Mouse (Mus musculus) bone marrow, adult 2 months (tissue): ENCODE measurements at regions not wholly inside any gene's neighbourhood (a gene's known extent, or its start where the extent isn't known, plus 50 kb on each side); places are given as distances from the start of the nearest gene placed in this dataset.

Experiments used
- H3K27ac ChIP-seq: fragments of 200-500 bp; 2 replicates; pipeline ENCODE4 v1.5.1; 2012; ENCODE audit warnings: low read depth, mild to moderate bottlenecking, control low read depth, inconsistent platforms, low read length; ENCODE audit not compliant: control insufficient read depth, poor library complexity, insufficient read depth
- H3K4me1 ChIP-seq: fragments of 200-500 bp; 2 replicates; pipeline ENCODE4 v1.6.1; 2011; ENCODE audit warnings: low read length; ENCODE audit not compliant: control insufficient read depth, insufficient read depth
- H3K4me3 ChIP-seq: fragments of 200-500 bp; replicated peaks from 2 replicates; pipeline ENCODE3; 2011; ENCODE audit warnings: mild to moderate bottlenecking, low read depth, low read length, control low read depth; ENCODE audit not compliant: control insufficient read depth
- CTCF ChIP-seq: fragments of 200-500 bp; IDR thresholded peaks from 2 replicates; pipeline ENCODE4 v1.5.1; 2011; ENCODE audit warnings: low read length, control low read depth; ENCODE audit not compliant: control insufficient read depth, insufficient read depth
- POLR2A ChIP-seq: fragments of 200-500 bp; IDR thresholded peaks from 2 replicates; pipeline ENCODE4 v1.6.1; 2011; ENCODE audit warnings: low read depth, mild to moderate bottlenecking, control low read depth, low read length, borderline replicate concordance; ENCODE audit not compliant: control insufficient read depth
- WGBS: fragments of 180-500 bp; shearing (Covaris S2); methylation state at CpG from one replicate; pipeline ENCODE4 v1.1.7; 2018; 5-methylcytosine and 5-hydroxymethylcytosine counted together

DNA sequence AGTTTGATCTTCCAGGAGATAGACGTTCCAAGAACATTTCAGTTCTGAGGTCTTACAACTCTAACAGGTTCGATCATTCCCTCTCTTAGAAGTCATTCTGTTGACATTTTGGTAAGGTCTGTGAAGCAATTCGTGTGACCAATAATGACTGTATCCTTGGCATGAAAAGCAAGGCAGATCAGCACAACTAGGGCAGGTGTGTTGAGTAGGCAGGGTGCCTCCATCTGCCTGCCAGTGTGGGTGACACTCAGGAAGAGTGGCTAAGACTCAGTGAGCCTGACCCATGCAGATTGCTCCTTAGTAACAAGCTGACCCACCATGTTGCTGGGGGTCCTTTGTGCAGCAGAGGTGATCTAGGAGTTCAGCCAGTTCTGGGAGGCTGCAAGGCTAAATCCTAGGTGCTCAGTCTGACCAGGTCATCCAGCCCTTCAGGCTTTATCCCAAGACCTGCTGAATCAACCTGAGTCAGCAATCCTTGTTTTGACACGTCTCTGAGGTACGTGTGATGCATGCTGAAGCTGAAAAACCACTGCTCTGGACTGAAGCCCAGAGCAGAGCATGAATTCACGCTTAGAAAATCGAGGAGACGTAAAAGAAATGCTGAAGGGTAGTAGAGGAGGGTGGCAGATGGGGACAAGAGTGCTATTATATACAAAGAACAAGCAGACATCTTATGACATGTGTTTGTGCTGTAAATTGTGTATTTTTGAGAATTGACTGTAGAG lies 234.6 kb downstream of the Gja1 start:
- no peaks in the 10 kb centered on the region for H3K4me1 ChIP-seq
- H3K27ac ChIP-seq = no peak overlapping the region
- no peak overlapping the region for H3K4me3 ChIP-seq
- WGBS = 56% methylated on average over 8 of the region's 8 CpGs
- TF ChIP-seq CTCF = no peak

DNA sequence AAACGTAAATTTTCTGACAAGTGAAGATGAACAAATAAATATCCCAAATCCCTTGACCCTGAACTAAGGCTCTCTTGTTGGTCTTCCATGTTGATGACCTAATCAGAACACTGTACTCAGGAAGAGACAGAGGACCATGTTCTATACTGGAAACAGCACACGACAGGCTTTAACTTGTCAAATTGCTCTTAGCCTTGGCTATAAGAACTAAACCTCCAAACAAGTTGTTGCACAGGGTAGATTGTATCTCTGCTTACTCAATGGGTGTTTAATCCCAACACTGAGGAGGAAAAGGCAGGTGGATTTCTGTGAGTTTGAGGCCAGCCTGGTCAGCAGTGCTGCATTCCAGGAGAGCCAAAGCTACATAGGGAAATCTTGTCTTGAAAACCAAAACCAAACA lies 265.5 kb downstream of the Gja1 start:
- Histone ChIP-seq H3K4me1 (no peaks in the 10 kb centered on the region), H3K27ac (no peak overlapping the region), H3K4me3 (no peak overlapping the region)
- TF ChIP-seq CTCF (no peak), POLR2A (no peak)
- WGBS = 82% methylated on average over 2 of the region's 2 CpGs

DNA sequence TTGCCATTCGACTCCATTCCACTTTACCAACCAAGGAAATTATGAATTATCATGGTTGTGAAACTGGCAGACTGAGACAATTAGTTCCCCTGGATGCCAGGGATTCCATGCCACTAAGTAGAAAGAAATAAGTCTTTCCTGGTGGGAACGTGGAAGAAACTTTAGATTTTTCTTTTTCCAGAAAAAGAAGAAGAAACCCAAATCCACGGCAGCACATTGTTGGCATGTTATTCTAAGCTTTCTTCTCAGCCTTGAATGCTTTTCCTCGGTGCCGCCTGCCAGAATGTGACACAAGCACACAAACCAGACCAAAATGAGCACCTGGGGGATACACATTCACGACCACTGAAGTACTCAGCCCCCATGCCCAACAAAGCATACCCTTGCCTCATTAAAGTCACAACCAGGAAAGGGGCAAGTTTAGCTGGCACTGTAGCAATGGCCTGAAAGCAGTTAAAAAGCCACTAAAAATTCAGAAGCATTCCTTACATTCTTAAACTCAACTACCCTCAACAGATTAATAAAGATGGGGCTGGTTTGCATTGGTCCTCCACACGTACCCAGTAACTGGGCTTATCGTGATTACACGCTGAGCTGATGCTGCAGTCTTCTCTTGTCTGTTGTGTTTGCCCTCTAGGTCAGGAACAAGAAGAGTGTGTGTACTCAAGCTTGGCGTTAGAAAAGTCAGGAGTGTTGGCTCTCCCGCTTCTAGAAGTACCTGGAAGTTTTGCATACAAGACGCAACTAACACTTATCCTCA lies 266.4 kb downstream of the Gja1 start:
- Histone ChIP-seq H3K4me1 (no peaks in the 10 kb centered on the region), H3K4me3 (no peak overlapping the region), H3K27ac (no peak overlapping the region)
- WGBS = 80% methylated on average over 12 of the region's 12 CpGs
- no peak for TF ChIP-seq POLR2A
- TF ChIP-seq CTCF = no peak

DNA sequence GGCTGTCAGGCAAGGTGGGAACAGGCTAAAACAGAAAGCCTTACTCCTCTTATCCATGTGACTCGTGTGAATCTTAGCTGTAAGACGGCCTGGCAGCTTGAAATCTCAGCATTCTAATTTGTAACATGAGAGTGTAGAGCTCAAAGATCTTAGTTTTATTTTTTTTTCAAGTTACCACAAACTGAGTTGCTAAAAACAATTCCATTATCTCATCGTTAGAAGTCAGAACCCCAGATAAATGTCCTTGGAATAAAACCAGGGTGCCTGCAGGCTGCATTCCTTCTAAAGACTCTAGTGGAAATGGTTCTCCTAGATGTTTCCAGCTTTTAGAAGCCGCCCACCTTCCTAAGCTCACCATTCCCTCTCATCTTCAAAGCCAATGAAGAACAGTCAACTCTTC lies 283.4 kb downstream of the Gja1 start:
- no peak overlapping the region for H3K4me3 ChIP-seq
- H3K27ac ChIP-seq = no peak overlapping the region
- WGBS = 75% methylated on average over 4 of the region's 4 CpGs
- TF ChIP-seq POLR2A (no peak), CTCF (no peak)
- H3K4me1 ChIP-seq = no peaks in the 10 kb centered on the region

DNA sequence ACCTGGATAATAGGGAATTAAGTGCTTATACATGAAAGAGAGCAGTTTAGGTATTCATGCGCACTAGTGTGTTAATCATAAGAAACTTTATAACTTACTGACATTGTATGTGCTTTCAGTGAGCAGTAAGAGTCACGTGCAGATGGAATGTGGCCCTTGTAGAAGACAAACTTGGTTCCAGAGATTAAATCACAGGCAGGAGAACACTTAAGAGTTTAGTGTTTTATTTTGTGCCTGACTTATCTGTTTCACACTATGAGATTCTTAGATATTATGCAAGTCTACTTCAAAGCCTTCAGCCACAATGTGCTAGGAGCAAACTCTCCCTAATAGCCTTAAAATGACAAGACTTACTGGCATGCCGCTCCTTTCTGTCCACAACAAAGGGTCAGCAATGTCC lies 296.8 kb downstream of the Gja1 start:
- TF ChIP-seq POLR2A (no peak), CTCF (no peak)
- H3K4me1 ChIP-seq = no peaks in the 10 kb centered on the region
- 82% methylated on average over 3 of the region's 3 CpGs for WGBS
- no peak overlapping the region for H3K27ac ChIP-seq
- no peak overlapping the region for H3K4me3 ChIP-seq

DNA sequence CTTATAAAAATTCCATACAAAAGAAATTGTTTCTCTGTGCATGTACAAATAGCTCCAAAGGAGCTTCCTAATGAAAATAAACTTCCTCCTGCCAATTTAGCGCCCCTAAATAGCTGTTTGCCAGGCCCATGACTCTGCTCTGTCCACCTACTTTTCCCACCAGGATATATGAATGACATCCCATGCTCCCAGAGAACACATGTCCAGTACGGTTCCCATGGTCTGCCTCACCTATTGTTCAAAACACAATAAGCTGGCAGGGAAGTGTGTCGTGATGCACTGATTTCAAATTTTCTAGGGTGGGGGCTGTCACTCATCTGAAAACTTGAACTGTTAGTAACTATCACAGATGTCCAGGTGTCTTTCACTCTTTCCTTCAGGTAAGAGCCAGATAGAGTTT lies 305.8 kb downstream of the Gja1 start:
- Histone ChIP-seq H3K4me1 (no peaks in the 10 kb centered on the region), H3K27ac (no peak overlapping the region), H3K4me3 (no peak overlapping the region)
- 80% methylated on average over 3 of the region's 3 CpGs for WGBS
- no peak for TF ChIP-seq CTCF
- TF ChIP-seq POLR2A = no peak

DNA sequence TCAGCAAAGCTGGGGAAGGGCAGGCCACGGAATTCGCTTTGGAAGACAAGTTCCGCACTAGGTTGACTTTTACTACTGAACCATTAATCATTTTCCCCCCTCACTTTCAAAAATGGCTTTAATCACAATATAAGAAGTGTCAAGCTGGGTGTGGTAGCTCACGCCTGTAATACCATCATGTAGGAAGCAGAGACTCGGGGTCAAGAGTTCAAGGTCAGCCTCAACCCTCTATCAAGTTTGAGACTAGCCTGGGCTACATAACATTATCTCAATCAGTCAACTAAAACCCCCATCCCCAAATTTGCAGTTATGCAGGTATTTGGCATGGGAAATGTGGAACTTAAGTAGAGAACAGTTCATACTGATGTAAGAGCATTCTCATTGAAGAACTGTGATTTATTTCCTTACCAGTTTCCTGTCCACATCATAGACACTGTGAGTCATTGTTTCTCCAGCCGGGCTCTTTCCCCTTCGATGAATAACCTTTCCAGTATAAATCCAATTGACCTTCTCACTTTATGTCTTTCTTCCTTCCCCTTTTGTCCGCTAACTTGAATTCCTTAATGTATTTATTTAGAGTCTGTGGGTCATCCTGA lies 308.6 kb downstream of the Gja1 start:
- WGBS = 72% methylated on average over 8 of the region's 8 CpGs
- no peak overlapping the region for H3K27ac ChIP-seq
- TF ChIP-seq POLR2A = no peak
- TF ChIP-seq CTCF = no peak
- no peak overlapping the region for H3K4me3 ChIP-seq
- no peaks in the 10 kb centered on the region for H3K4me1 ChIP-seq

DNA sequence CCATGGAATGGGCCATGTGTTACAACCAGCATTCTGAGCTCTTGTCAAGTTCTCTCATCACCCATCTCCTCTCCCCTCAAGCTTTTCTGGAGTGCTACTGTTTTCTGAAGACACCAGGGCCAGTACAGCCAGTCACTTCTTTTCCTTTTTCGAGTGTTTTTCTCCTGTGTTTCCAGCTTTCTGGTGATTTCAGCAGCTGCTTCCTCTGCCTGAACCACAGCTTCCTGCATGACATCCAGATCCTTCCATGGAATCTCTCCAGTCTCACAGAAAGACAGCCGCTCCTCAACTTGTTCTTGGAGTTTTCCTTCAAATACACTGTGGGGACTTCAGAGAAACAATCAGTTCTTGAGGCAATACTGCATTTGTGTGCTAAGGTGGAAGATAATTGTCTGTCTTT lies 314.3 kb downstream of the Gja1 start:
- no peaks in the 10 kb centered on the region for H3K4me1 ChIP-seq
- H3K27ac ChIP-seq = no peak overlapping the region
- TF ChIP-seq POLR2A (no peak), CTCF (no peak)
- no peak overlapping the region for H3K4me3 ChIP-seq
- whole genome bisulfite sequencing = 45% methylated on average over 2 of the region's 2 CpGs

DNA sequence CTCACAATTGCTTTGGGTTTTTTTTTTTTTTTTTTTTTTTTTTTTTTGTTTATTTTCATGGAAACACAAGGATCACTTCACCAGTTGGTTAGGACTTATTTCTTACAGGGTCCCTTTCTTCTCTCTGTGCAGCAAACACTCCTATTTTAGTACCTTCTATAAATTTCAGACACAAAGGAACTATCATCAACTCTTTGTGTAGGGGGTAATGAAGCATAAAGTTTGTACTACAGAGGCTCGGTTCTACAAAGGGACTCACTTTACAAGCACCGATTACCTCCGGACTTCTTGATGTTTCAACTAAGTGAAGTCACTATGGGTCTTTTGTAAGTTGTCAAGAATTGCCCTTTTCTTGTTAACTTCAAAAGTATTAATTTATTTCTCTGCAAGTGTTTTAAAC lies 318.0 kb downstream of the Gja1 start:
- 86% methylated on average over 3 of the region's 3 CpGs for WGBS

More for the DNA sequence above, 318.0 kb downstream of the Gja1 start:
- TF ChIP-seq CTCF (no peak), POLR2A (no peak)
- no peak overlapping the region for H3K4me3 ChIP-seq
- H3K27ac ChIP-seq = no peak overlapping the region
- no peaks in the 10 kb centered on the region for H3K4me1 ChIP-seq
